Mouse (Mus musculus) liver, embryonic 15.5 days (tissue): Measurements from ENCODE around the gene Crbn. TPM values are rescaled to one million over a fixed set of nuclear protein-coding genes. Genes with fewer than 3 reads are reported as not detected.

ENCODE experiments used
- ATAC-seq: fragments of 200-750 bp; cut with Nextera tagmentation; 2 replicates; pipeline ENCODE4 v1.8.0; 2017; ENCODE audit warnings: moderate number of reproducible peaks, mild to moderate bottlenecking, moderate library complexity; ENCODE audit not compliant: insufficient read depth
- H3K27ac ChIP-seq: fragments of 300-500 bp; sonication (generic); replicated peaks from 2 replicates; pipeline ENCODE4 v1.5.1; 2015; ENCODE audit warnings: mild to moderate bottlenecking, inconsistent platforms
- H3K27me3 ChIP-seq: fragments of 300-500 bp; sonication (generic); 2 replicates; pipeline ENCODE4 v1.6.1; 2015; ENCODE audit warnings: mild to moderate bottlenecking, inconsistent platforms
- H3K36me3 ChIP-seq: fragments of 300-500 bp; sonication (generic); replicated peaks from 2 replicates; pipeline ENCODE4 v1.6.1; 2015; ENCODE audit warnings: moderate library complexity, mild to moderate bottlenecking, inconsistent platforms
- H3K4me1 ChIP-seq: fragments of 300-500 bp; sonication (generic); replicated peaks from 2 replicates; pipeline ENCODE4 v1.6.1; 2015; ENCODE audit warnings: inconsistent platforms
- H3K4me2 ChIP-seq: fragments of 300-500 bp; sonication (generic); 2 replicates; pipeline ENCODE4 v1.6.1; 2015; ENCODE audit warnings: moderate library complexity, mild to moderate bottlenecking, inconsistent platforms
- H3K4me3 ChIP-seq: fragments of 300-500 bp; sonication (generic); replicated peaks from 2 replicates; pipeline ENCODE4 v1.5.1; 2015; ENCODE audit warnings: mild to moderate bottlenecking, inconsistent platforms
- H3K9ac ChIP-seq: fragments of 300-500 bp; sonication (generic); 2 replicates; pipeline ENCODE4 v1.6.1; 2015; ENCODE audit warnings: moderate library complexity, mild to moderate bottlenecking, inconsistent platforms
- H3K9me3 ChIP-seq: fragments of 300-500 bp; sonication (generic); replicated peaks from 2 replicates; pipeline ENCODE4 v1.6.1; 2016; ENCODE audit warnings: inconsistent platforms
- WGBS: fragments of 180-500 bp; shearing (Covaris S2); methylation state at CpG from one replicate; pipeline ENCODE4 v1.1.7; 2015; ENCODE audit warnings: mixed read lengths; ENCODE audit not compliant: insufficient replicate concordance; 5-methylcytosine and 5-hydroxymethylcytosine counted together
- polyA plus RNA-seq: library from polyadenylated mRNA; unstranded; fragments of >200 nt; fragmentation: Nextera tagmentation; extraction: Ambion mirVana; gene quantifications from 2 replicates; pipeline ENCODE4 v1.2.1, GENCODE M21; 2015

The Crbn gene
- polyA plus RNA-seq, 1 experiment from 2014 or later, result 21.1 TPM

GRCm38 (mm10) chr6:106794094-106794814, 5.6 kb downstream of the Crbn start:
- Histone ChIP-seq H3K27ac (no peak overlapping the region), H3K4me2 (no peak overlapping the region; the same call in 1 of the 2 replicates), H3K4me1 (peaks cover 11% of the 10 kb centered on the region), H3K9me3 (no peaks in the 10 kb centered on the region), H3K36me3 (peaks cover 36% of the 10 kb centered on the region), H3K4me3 (no peak overlapping the region), H3K9ac (no peak overlapping the region), H3K27me3 (no peaks in the 10 kb centered on the region)
- WGBS, result 50% methylated on average over 13 of the region's 13 CpGs
- ATAC-seq, result no peak

DNA sequence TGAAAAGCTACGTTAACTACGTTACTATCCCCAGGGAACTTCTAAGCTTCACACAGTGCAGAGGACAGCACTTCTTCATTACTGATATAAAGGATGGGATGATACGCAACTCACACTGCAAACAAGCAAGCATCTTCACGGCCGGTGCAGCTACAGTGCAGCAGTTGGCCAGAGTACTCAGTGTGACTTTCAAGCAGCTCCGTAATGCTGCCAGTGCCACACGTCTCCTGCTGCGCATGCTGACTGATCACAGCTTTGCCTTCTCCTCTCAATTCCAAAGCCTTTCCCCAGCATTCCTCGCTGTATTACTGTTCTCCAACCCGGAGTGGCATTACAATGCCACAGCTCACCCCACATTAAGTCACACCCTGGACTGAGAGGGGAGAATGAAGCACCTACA, 6.3 kb downstream of the Crbn start:
- Histone ChIP-seq H3K36me3 (peaks cover 42% of the 10 kb centered on the region), H3K27ac (no peak overlapping the region), H3K9ac (no peak overlapping the region), H3K27me3 (no peaks in the 10 kb centered on the region), H3K9me3 (no peaks in the 10 kb centered on the region), H3K4me2 (no peak overlapping the region; the same call in 1 of the 2 replicates), H3K4me1 (peaks cover 5% of the 10 kb centered on the region), H3K4me3 (no peak overlapping the region)
- 78% methylated on average over 10 of the region's 10 CpGs for WGBS
- no peak for ATAC-seq

GRCm38 (mm10) chr6:106793088-106793487, 6.8 kb downstream of the Crbn start:
- Histone ChIP-seq H3K27me3 (no peaks in the 10 kb centered on the region), H3K36me3 (peaks cover 46% of the 10 kb centered on the region), H3K27ac (no peak overlapping the region), H3K4me3 (no peak overlapping the region), H3K4me2 (no peak overlapping the region), H3K9ac (no peak overlapping the region), H3K9me3 (no peaks in the 10 kb centered on the region), H3K4me1 (no peaks in the 10 kb centered on the region)
- 79% methylated on average over 7 of the region's 7 CpGs for WGBS
- no peak for ATAC-seq

- no peak overlapping the region for H3K9ac ChIP-seq
- WGBS, result 87% methylated on average over 5 of the region's 5 CpGs
- ATAC-seq, result no peak
Observed at GRCm38 (mm10) chr6:106792486-106792885, 7.4 kb downstream of the Crbn start.

GRCm38 (mm10) chr6:106791429-106791828, 8.4 kb downstream of the Crbn start:
- Histone ChIP-seq H3K4me2 (no peak overlapping the region), H3K4me3 (no peak overlapping the region), H3K4me1 (no peaks in the 10 kb centered on the region), H3K27me3 (no peaks in the 10 kb centered on the region), H3K9me3 (no peaks in the 10 kb centered on the region), H3K36me3 (peaks cover 53% of the 10 kb centered on the region), H3K9ac (no peak overlapping the region), H3K27ac (no peak overlapping the region)
- ATAC-seq, result no peak
- WGBS, result 71% methylated on average over 8 of the region's 8 CpGs

More at GRCm38 (mm10) chr6:106792486-106792885, 7.4 kb downstream of the Crbn start:
- H3K9me3 ChIP-seq, result no peaks in the 10 kb centered on the region
- no peaks in the 10 kb centered on the region for H3K4me1 ChIP-seq
- no peaks in the 10 kb centered on the region for H3K27me3 ChIP-seq
- no peak overlapping the region for H3K4me3 ChIP-seq
- peaks cover 50% of the 10 kb centered on the region for H3K36me3 ChIP-seq
- H3K4me2 ChIP-seq, result no peak overlapping the region
- H3K27ac ChIP-seq, result no peak overlapping the region

- Histone ChIP-seq H3K4me3 (no peak overlapping the region), H3K27ac (no peak overlapping the region), H3K36me3 (peaks cover 39% of the 10 kb centered on the region), H3K9me3 (no peaks in the 10 kb centered on the region), H3K4me1 (no peaks in the 10 kb centered on the region), H3K27me3 (no peaks in the 10 kb centered on the region), H3K4me2 (no peak overlapping the region), H3K9ac (no peak overlapping the region)
- no peak for ATAC-seq
- WGBS, result 74% methylated on average over 3 of the region's 3 CpGs
Observed at GRCm38 (mm10) chr6:106787138-106787537, 12.7 kb downstream of the Crbn start.

- H3K27ac ChIP-seq, result 0 out of 2 replicates have a peak overlapping the region, but pooled peaks have one; percentile 84
- H3K36me3 ChIP-seq, result peaks cover 27% of the 10 kb centered on the region
- no peaks in the 10 kb centered on the region; the same call in 1 of the 2 replicates for H3K27me3 ChIP-seq
- H3K4me3 ChIP-seq, result peak overlapping the region; percentile 83
- ATAC-seq, result no peak
- peak overlapping the region; percentile 89 for H3K4me2 ChIP-seq
- WGBS, result 27% methylated on average over 4 of the region's 4 CpGs
- peak overlapping the region; percentile 67 for H3K9ac ChIP-seq
- H3K9me3 ChIP-seq, result no peaks in the 10 kb centered on the region
- peaks cover 15% of the 10 kb centered on the region for H3K4me1 ChIP-seq
Observed at GRCm38 (mm10) chr6:106770046-106770445, 29.8 kb downstream of the Crbn start.

GRCm38 (mm10) chr6:106769290-106769866, 30.5 kb downstream of the Crbn start:
- Histone ChIP-seq H3K4me2 (peak overlapping the region; percentile 89), H3K4me3 (peak overlapping the region; percentile 83), H3K4me1 (peaks cover 15% of the 10 kb centered on the region), H3K9ac (peak overlapping the region; percentile 67), H3K9me3 (no peaks in the 10 kb centered on the region), H3K36me3 (peaks cover 24% of the 10 kb centered on the region), H3K27me3 (no peaks in the 10 kb centered on the region; the same call in 1 of the 2 replicates), H3K27ac (peak overlapping the region; percentile 84)
- 1% methylated on average over 33 of the region's 33 CpGs for WGBS
- ATAC-seq, result peak; percentile 73; the same call in 1 of the 2 replicates

GRCm38 (mm10) chr6:106768640-106769289, 31.1 kb downstream of the Crbn start, which contains the start of gene Trnt1:
Gene Trnt1, plus strand, starts transcription at chr6:106769120.
- Histone ChIP-seq H3K36me3 (peaks cover 20% of the 10 kb centered on the region), H3K4me1 (peaks cover 15% of the 10 kb centered on the region), H3K4me3 (peak within 1 kb of the TSS; percentile 83), H3K27me3 (no peaks in the 10 kb centered on the region; the same call in 1 of the 2 replicates), H3K4me2 (peak within 1 kb of the TSS; percentile 89), H3K9me3 (no peaks in the 10 kb centered on the region), H3K27ac (peak within 1 kb of the TSS; percentile 84), H3K9ac (peak within 1 kb of the TSS; percentile 67)
- WGBS, result 6% methylated on average over 35 of the region's 35 CpGs
- peak; percentile 98 for ATAC-seq

GRCm38 (mm10) chr6:106766774-106767173, 33.1 kb downstream of the Crbn start:
- Histone ChIP-seq H3K36me3 (peaks cover 5% of the 10 kb centered on the region; the same call in 1 of the 2 replicates), H3K27me3 (no peaks in the 10 kb centered on the region; the same call in 1 of the 2 replicates), H3K9ac (no peak overlapping the region), H3K4me2 (no peak overlapping the region), H3K27ac (no peak overlapping the region), H3K4me1 (peaks cover 15% of the 10 kb centered on the region), H3K4me3 (no peak overlapping the region), H3K9me3 (no peaks in the 10 kb centered on the region)
- no peak for ATAC-seq
- WGBS, result 56% methylated on average over 4 of the region's 4 CpGs

GRCm38 (mm10) chr6:106765892-106766291, 34.0 kb downstream of the Crbn start:
- ATAC-seq, result no peak
- Histone ChIP-seq H3K36me3 (no peaks in the 10 kb centered on the region), H3K9me3 (no peaks in the 10 kb centered on the region), H3K9ac (no peak overlapping the region), H3K4me1 (peaks cover 20% of the 10 kb centered on the region), H3K4me2 (no peak overlapping the region), H3K27me3 (no peaks in the 10 kb centered on the region; the same call in 1 of the 2 replicates), H3K4me3 (no peak overlapping the region), H3K27ac (no peak overlapping the region)
- WGBS, result 50% methylated on average over 1 of the region's 1 CpGs
